Mouse (Mus musculus) thymus, adult 2 months (tissue): ENCODE measurements around the gene Chchd10.

Source experiments
- CTCF ChIP-seq: fragments of 200-500 bp; IDR thresholded peaks from 2 replicates; pipeline ENCODE4 v1.5.1; 2012; ENCODE audit warnings: mild to moderate bottlenecking, control low read depth, low read length, moderate library complexity, borderline replicate concordance; ENCODE audit not compliant: control insufficient read depth, poor library complexity, insufficient read depth; ENCODE audit errors: extremely low read depth
- POLR2A ChIP-seq: fragments of 200-500 bp; IDR thresholded peaks from 2 replicates; pipeline ENCODE4 v1.6.1; 2012; ENCODE audit warnings: mild to moderate bottlenecking, low read length, control low read depth, moderate library complexity; ENCODE audit not compliant: control insufficient read depth, poor library complexity, insufficient read depth; ENCODE audit errors: extremely low read depth

DNA sequence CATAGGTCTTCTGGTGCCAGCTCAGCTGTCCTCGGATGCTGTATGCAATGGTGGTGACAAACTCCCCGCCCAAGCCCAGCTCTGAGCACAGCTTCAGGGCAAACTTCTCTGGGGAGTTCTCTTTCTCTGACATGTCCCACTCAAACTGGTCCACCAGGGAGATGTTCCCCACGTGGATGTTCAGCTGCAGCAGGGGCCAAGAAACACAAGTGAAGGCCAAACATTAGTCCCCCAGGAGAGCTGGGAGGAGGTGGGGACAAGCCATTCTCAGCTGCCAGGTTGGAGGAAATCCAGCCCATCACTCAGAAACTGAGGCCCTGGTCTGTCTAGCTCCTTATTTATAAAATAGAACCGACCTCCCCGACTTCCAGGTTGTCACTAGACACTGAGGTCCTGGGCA, 28.5 kb upstream of the Chchd10 start:
- TF ChIP-seq CTCF (no peak), POLR2A (no peak)
